Mouse (Mus musculus) spleen, adult 2 months (tissue): ENCODE measurements around the gene 1700066M21Rik. TPM values are rescaled to one million over a fixed set of nuclear protein-coding genes. Genes with fewer than 3 reads are reported as not detected.

Experiments used
- DNase-seq, 2 experiments: peaks; one replicate each; pipeline versions ENCODE4 v3.0.0 to v3.0.0-alpha.2; 2012 to 2021; ENCODE audit warnings: low spot score in 2 of 2, low read depth in 1 of 2
- H3K27ac ChIP-seq: fragments of 200-500 bp; 2 replicates; pipeline ENCODE4 v1.5.1; 2012; ENCODE audit warnings: low read length, inconsistent platforms; ENCODE audit not compliant: insufficient read depth
- H3K27me3 ChIP-seq: fragments of 200-500 bp; 2 replicates; pipeline ENCODE4 v1.6.1; 2012; ENCODE audit warnings: mild to moderate bottlenecking, moderate library complexity, low read length, inconsistent platforms; ENCODE audit not compliant: control insufficient read depth, insufficient read depth
- H3K36me3 ChIP-seq: fragments of 200-500 bp; 2 replicates; pipeline ENCODE4 v1.6.1; 2012; ENCODE audit warnings: mild to moderate bottlenecking, low read length, inconsistent platforms; ENCODE audit not compliant: control insufficient read depth, insufficient read depth
- H3K4me1 ChIP-seq: fragments of 200-500 bp; 2 replicates; pipeline ENCODE4 v1.6.1; 2011; ENCODE audit warnings: inconsistent platforms; ENCODE audit not compliant: control insufficient read depth, insufficient read depth, insufficient read length
- H3K4me3 ChIP-seq: fragments of 200-500 bp; 2 replicates; pipeline ENCODE4 v1.5.1; 2011; ENCODE audit warnings: mild to moderate bottlenecking, inconsistent platforms; ENCODE audit not compliant: insufficient read depth, insufficient read length; ENCODE audit errors: extremely low read depth
- CTCF ChIP-seq: fragments of 200-500 bp; IDR thresholded peaks from 2 replicates; pipeline ENCODE4 v1.5.1; 2011; ENCODE audit warnings: mild to moderate bottlenecking, inconsistent platforms; ENCODE audit not compliant: insufficient read depth, insufficient read length, insufficient replicate concordance; ENCODE audit errors: extremely low read depth
- POLR2A ChIP-seq: fragments of 200-500 bp; IDR thresholded peaks from 2 replicates; pipeline ENCODE4 v1.6.1; 2011; ENCODE audit warnings: low read depth, low read length, inconsistent platforms
- WGBS: fragments of 180-500 bp; shearing (Covaris S2); methylation state at CpG from one replicate; pipeline ENCODE4 v1.1.7; 2018; 5-methylcytosine and 5-hydroxymethylcytosine counted together
- polyA plus RNA-seq: library from polyadenylated mRNA; depleted of rRNA; stranded (reverse); fragments of >200 nt; gene quantifications from 2 replicates; pipeline ENCODE4 v1.2.3, GENCODE M21; 2012; rRNA removed

1700066M21Rik gene
- polyA plus RNA-seq = 8.3 and 20.5 TPM in 2 replicates

GRCm38 (mm10) chr1:57377376-57378341, at the start of gene 1700066M21Rik:
1700066M21Rik (plus strand) TSS chr1:57377620.
- Histone ChIP-seq H3K27ac (peak within 1 kb of the TSS; percentile 66), H3K4me1 (no peaks in the 10 kb centered on the region; the same call in none of the 2 replicates), H3K36me3 (no peaks in the 10 kb centered on the region), H3K4me3 (peak within 1 kb of the TSS; percentile 96), H3K27me3 (no peaks in the 10 kb centered on the region)
- WGBS = under 1% methylated on average over 81 of the region's 81 CpGs
- peak; percentile 50; the same call in 1 of the 2 replicates for TF ChIP-seq POLR2A
- TF ChIP-seq CTCF = no peak
- peak; percentile 67 to 95 for DNase-seq

DNA sequence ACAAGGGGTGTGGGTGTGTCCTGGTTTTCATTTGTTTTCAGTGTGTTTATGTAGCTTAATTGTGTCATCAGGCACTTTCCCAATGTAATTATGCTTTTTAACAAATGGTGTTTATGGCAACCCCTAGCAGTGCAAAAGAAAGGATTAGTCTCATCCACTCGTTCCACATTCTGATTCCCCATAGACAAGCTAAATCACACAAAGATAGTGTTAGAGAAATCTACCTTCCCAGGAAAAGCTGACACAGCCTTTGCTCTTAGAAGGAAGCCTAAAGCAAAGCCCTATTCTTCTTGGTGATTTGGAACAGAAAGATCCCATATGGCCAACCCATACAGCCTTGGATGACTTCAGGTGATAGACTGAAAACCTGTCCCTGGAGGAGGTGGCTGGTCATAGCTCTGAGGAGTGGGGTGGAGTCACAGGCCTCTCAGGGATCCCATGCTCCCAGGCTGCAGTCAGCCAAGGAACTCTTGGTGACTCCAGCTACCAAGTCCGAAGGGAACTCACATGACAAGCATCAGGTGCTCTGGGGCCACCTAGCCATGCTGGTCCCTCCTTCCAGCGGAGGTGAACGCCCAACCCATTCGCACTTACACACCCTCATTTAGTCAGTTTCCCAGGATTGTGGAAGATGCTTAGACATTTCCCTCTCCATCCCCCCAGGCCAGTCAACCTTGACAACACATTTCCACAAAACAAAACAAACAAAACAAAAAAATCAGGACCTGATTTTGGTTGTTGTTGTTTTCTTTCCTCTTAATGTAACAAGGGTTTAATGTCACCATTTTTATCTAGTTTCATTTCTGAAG, 47.9 kb upstream of the 1700066M21Rik start:
- TF ChIP-seq POLR2A (no peak), CTCF (no peak)
- Histone ChIP-seq H3K27ac (no peak overlapping the region), H3K4me1 (no peaks in the 10 kb centered on the region), H3K4me3 (no peak overlapping the region), H3K36me3 (no peaks in the 10 kb centered on the region), H3K27me3 (no peaks in the 10 kb centered on the region)
- no peak for DNase-seq
- WGBS = 87% methylated on average over 5 of the region's 5 CpGs

DNA sequence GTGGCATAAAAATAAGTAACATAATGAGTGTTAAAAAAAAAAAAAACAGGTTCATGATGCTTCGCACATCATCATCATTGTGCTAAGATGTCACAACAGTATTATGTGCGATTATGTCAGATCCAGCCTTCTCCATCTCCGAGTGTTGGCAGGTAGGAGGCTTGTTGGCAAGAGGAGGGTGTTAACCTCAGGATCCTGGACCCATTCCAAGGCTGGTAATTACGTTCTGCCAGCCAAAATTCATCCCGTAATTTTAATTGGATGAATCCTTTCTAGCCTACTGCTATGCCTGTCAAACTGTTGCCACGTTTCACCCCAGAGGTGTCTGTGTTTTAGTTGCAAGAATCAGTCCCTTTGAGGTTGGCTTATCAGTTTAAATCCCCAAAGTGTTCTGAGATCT, 47.2 kb upstream of the 1700066M21Rik start:
- Histone ChIP-seq H3K36me3 (no peaks in the 10 kb centered on the region), H3K4me3 (no peak overlapping the region), H3K4me1 (no peaks in the 10 kb centered on the region), H3K27ac (no peak overlapping the region), H3K27me3 (no peaks in the 10 kb centered on the region)
- no peak for DNase-seq
- 83% methylated on average over 6 of the region's 6 CpGs for WGBS
- TF ChIP-seq POLR2A = no peak
- TF ChIP-seq CTCF = no peak

GRCm38 (mm10) chr1:57332040-57332439, 45.4 kb upstream of the 1700066M21Rik start:
- DNase-seq = no peak
- WGBS = 49% methylated on average over 4 of the region's 4 CpGs
- no peak for TF ChIP-seq POLR2A
- no peak for TF ChIP-seq CTCF
- no peak overlapping the region for H3K27ac ChIP-seq
- no peaks in the 10 kb centered on the region for H3K4me1 ChIP-seq
- H3K27me3 ChIP-seq = no peaks in the 10 kb centered on the region
- H3K36me3 ChIP-seq = no peaks in the 10 kb centered on the region
- no peak overlapping the region for H3K4me3 ChIP-seq

DNA sequence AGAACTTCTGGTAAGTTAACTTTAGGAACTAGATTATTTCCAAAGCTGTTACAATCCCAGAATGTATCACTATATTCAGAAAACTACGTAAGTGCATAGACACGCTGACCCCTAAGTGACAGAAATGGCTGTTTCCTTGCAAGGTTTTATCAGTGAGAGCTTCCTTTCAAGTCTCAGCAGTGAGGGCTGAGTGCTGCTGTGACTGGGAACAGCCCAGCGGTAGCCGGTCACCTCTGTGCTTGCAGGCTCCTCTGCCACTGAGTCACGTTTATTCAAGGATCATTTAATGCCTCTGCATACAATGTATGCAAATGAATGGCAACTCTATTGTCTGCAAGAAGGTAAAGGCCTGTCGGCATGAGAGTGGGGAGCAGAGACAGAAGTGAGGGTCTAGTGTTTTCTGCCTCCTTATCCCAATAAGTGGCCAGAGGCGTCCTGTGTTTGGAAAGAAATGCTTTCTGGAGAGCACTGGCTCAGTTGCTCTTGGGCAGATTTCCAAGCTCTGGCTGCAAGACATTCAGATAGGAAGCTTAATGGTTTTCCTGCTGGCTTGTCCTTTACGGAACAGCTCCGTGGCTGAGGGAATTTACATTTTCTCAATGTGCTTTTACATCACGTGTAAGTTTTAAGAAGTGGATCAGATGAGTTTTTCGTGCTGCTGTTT, 43.7 kb upstream of the 1700066M21Rik start:
- TF ChIP-seq POLR2A = no peak
- TF ChIP-seq CTCF = no peak
- H3K27ac ChIP-seq = no peak overlapping the region
- 64% methylated on average over 11 of the region's 11 CpGs for WGBS

GRCm38 (mm10) chr1:57335200-57335599, 42.2 kb upstream of the 1700066M21Rik start:
- Histone ChIP-seq H3K36me3 (no peaks in the 10 kb centered on the region), H3K4me3 (no peak overlapping the region), H3K4me1 (no peaks in the 10 kb centered on the region), H3K27me3 (no peaks in the 10 kb centered on the region), H3K27ac (no peak overlapping the region)
- TF ChIP-seq POLR2A (no peak), CTCF (no peak)
- DNase-seq = no peak
- WGBS = 72% methylated on average over 5 of the region's 5 CpGs

More for the DNA sequence above, 43.7 kb upstream of the 1700066M21Rik start:
- H3K36me3 ChIP-seq = no peaks in the 10 kb centered on the region
- no peaks in the 10 kb centered on the region for H3K27me3 ChIP-seq
- H3K4me1 ChIP-seq = no peaks in the 10 kb centered on the region
- no peak for DNase-seq
- H3K4me3 ChIP-seq = no peak overlapping the region
